Mouse (Mus musculus) midbrain, embryonic 11.5 days (tissue): Measurements from ENCODE around the gene Grm1. TPM values are rescaled to one million over a fixed set of nuclear protein-coding genes. Genes with fewer than 3 reads are reported as not detected.

Source experiments
- ATAC-seq: fragments of 200-750 bp; cut with Nextera tagmentation; 2 replicates; pipeline ENCODE4 v1.8.0; 2017; ENCODE audit warnings: moderate TSS enrichment, moderate library complexity; ENCODE audit not compliant: low FRiP score
- DNase-seq: peaks from one replicate; pipeline ENCODE4 v3.0.0; 2015; ENCODE audit warnings: low spot score; ENCODE audit errors: missing footprints
- H3K27ac ChIP-seq: fragments of 300-500 bp; sonication (generic); 2 replicates; pipeline ENCODE4 v1.5.1; 2014; ENCODE audit warnings: low read depth, low read length
- H3K27me3 ChIP-seq: fragments of 300-500 bp; sonication (generic); 2 replicates; pipeline ENCODE4 v1.6.1; 2014; ENCODE audit warnings: mild to moderate bottlenecking, low read length, moderate library complexity, mixed read lengths; ENCODE audit not compliant: control insufficient read depth, insufficient read depth
- H3K36me3 ChIP-seq: fragments of 300-500 bp; sonication (generic); 2 replicates; pipeline ENCODE4 v1.6.1; 2014; ENCODE audit warnings: mild to moderate bottlenecking, low read length, moderate library complexity, mixed read lengths; ENCODE audit not compliant: control insufficient read depth, insufficient read depth
- H3K4me1 ChIP-seq: fragments of 300-500 bp; sonication (generic); 2 replicates; pipeline ENCODE4 v1.6.1; 2014; ENCODE audit warnings: low read length; ENCODE audit not compliant: control insufficient read depth, insufficient read depth
- H3K4me2 ChIP-seq: fragments of 300-500 bp; sonication (generic); 2 replicates; pipeline ENCODE4 v1.6.1; 2014; ENCODE audit warnings: mild to moderate bottlenecking, moderate library complexity
- H3K4me3 ChIP-seq: fragments of 300-500 bp; sonication (generic); 2 replicates; pipeline ENCODE4 v1.5.1; 2014; ENCODE audit warnings: low read depth, low read length
- H3K9ac ChIP-seq: fragments of 300-500 bp; sonication (generic); 2 replicates; pipeline ENCODE4 v1.6.1; 2014; ENCODE audit warnings: low read length
- H3K9me3 ChIP-seq: fragments of 300-500 bp; sonication (generic); 2 replicates; pipeline ENCODE4 v1.6.1; 2016; ENCODE audit warnings: low read length; ENCODE audit not compliant: control insufficient read depth
- WGBS: fragments of 180-500 bp; shearing (Covaris S2); extraction: QIAGEN DNeasy Blood & Tissue Kit; methylation state at CpG from one replicate; pipeline ENCODE4 v1.1.7; 2014; 5-methylcytosine and 5-hydroxymethylcytosine counted together
- polyA plus RNA-seq: library from polyadenylated mRNA; unstranded; fragments of >200 nt; fragmentation: Nextera tagmentation; extraction: Ambion mirVana; gene quantifications from 2 replicates; pipeline ENCODE4 v1.2.1, GENCODE M21; 2014

The Grm1 gene
- polyA plus RNA-seq, 1 experiment from 2014 or later = 0.36 TPM

- Histone ChIP-seq H3K36me3 (no peaks in the 10 kb centered on the region), H3K27me3 (no peaks in the 10 kb centered on the region), H3K4me2 (no peak overlapping the region), H3K4me1 (no peaks in the 10 kb centered on the region), H3K9me3 (no peaks in the 10 kb centered on the region), H3K27ac (no peak overlapping the region), H3K9ac (no peak overlapping the region), H3K4me3 (no peak overlapping the region)
- 79% methylated on average over 3 of the region's 3 CpGs for WGBS
- DNase-seq = no peak
- no peak for ATAC-seq
Observed at GRCm38 (mm10) chr10:10935806-10936205, 146.3 kb downstream of the Grm1 start.

GRCm38 (mm10) chr10:10929672-10930071 is 152.5 kb downstream of the Grm1 start:
- peak overlapping the region; percentile 25; the same call in 1 of the 2 replicates for H3K27ac ChIP-seq
- H3K4me2 ChIP-seq = no peak overlapping the region
- ATAC-seq = peak; percentile 80
- no peak overlapping the region for H3K9ac ChIP-seq
- DNase-seq = peak; percentile 89
- peaks cover 5% of the 10 kb centered on the region; the same call in 1 of the 2 replicates for H3K4me1 ChIP-seq
- no peak overlapping the region for H3K4me3 ChIP-seq
- H3K9me3 ChIP-seq = no peaks in the 10 kb centered on the region
- H3K27me3 ChIP-seq = no peaks in the 10 kb centered on the region
- WGBS = 28% methylated on average over 2 of the region's 2 CpGs
- H3K36me3 ChIP-seq = no peaks in the 10 kb centered on the region

- ATAC-seq (peak; percentile 51), DNase-seq (peak; percentile 89)
- H3K9me3 ChIP-seq = no peaks in the 10 kb centered on the region
- WGBS = 32% methylated on average over 5 of the region's 5 CpGs
- no peaks in the 10 kb centered on the region for H3K36me3 ChIP-seq
- no peak overlapping the region for H3K4me3 ChIP-seq
- H3K9ac ChIP-seq = no peak overlapping the region
- no peak overlapping the region for H3K27ac ChIP-seq
- H3K27me3 ChIP-seq = no peaks in the 10 kb centered on the region
- peaks cover 5% of the 10 kb centered on the region; the same call in 1 of the 2 replicates for H3K4me1 ChIP-seq
- H3K4me2 ChIP-seq = no peak overlapping the region
Observed at GRCm38 (mm10) chr10:10928798-10929366, 153.3 kb downstream of the Grm1 start.

GRCm38 (mm10) chr10:10917857-10918399 is 164.2 kb downstream of the Grm1 start:
- H3K4me3 ChIP-seq = no peak overlapping the region

GRCm38 (mm10) chr10:10913621-10914020 is 168.5 kb downstream of the Grm1 start:
- ATAC-seq = no peak
- no peaks in the 10 kb centered on the region for H3K27me3 ChIP-seq
- H3K9ac ChIP-seq = no peak overlapping the region
- H3K4me2 ChIP-seq = no peak overlapping the region
- H3K9me3 ChIP-seq = no peaks in the 10 kb centered on the region
- no peak overlapping the region for H3K4me3 ChIP-seq
- no peaks in the 10 kb centered on the region for H3K36me3 ChIP-seq
- H3K4me1 ChIP-seq = no peaks in the 10 kb centered on the region
- no peak overlapping the region for H3K27ac ChIP-seq
- WGBS = 89% methylated on average over 4 of the region's 4 CpGs
- DNase-seq = no peak

More at GRCm38 (mm10) chr10:10917857-10918399, 164.2 kb downstream of the Grm1 start:
- WGBS = 85% methylated on average over 7 of the region's 7 CpGs
- Histone ChIP-seq H3K9me3 (no peaks in the 10 kb centered on the region), H3K36me3 (no peaks in the 10 kb centered on the region), H3K27me3 (no peaks in the 10 kb centered on the region; the same call in 1 of the 2 replicates), H3K4me2 (no peak overlapping the region), H3K4me1 (no peaks in the 10 kb centered on the region), H3K9ac (no peak overlapping the region), H3K27ac (no peak overlapping the region)
- no peak for DNase-seq
- ATAC-seq = no peak

- DNase-seq (no peak), ATAC-seq (no peak)
- H3K36me3 ChIP-seq = no peaks in the 10 kb centered on the region
- H3K4me2 ChIP-seq = no peak overlapping the region
- no peak overlapping the region for H3K27ac ChIP-seq
- no peak overlapping the region for H3K9ac ChIP-seq
- H3K27me3 ChIP-seq = no peaks in the 10 kb centered on the region
- no peaks in the 10 kb centered on the region for H3K4me1 ChIP-seq
- H3K9me3 ChIP-seq = no peaks in the 10 kb centered on the region
- H3K4me3 ChIP-seq = no peak overlapping the region
- 79% methylated on average over 1 of the region's 1 CpGs for WGBS
Observed at GRCm38 (mm10) chr10:10890221-10890620, 191.9 kb downstream of the Grm1 start.

GRCm38 (mm10) chr10:10888521-10888920 is 193.6 kb downstream of the Grm1 start:
- 72% methylated on average over 9 of the region's 9 CpGs for WGBS
- DNase-seq = no peak
- Histone ChIP-seq H3K27ac (no peak overlapping the region), H3K4me2 (no peak overlapping the region), H3K4me3 (no peak overlapping the region), H3K4me1 (no peaks in the 10 kb centered on the region), H3K27me3 (no peaks in the 10 kb centered on the region), H3K9me3 (no peaks in the 10 kb centered on the region), H3K9ac (no peak overlapping the region), H3K36me3 (no peaks in the 10 kb centered on the region)
- no peak for ATAC-seq

- H3K9me3 ChIP-seq = no peaks in the 10 kb centered on the region
- no peaks in the 10 kb centered on the region for H3K27me3 ChIP-seq
- H3K36me3 ChIP-seq = no peaks in the 10 kb centered on the region
- H3K4me3 ChIP-seq = no peak overlapping the region
- no peak for DNase-seq
- H3K27ac ChIP-seq = no peak overlapping the region
- no peak for ATAC-seq
- 9% methylated on average over 2 of the region's 2 CpGs for WGBS
- H3K4me2 ChIP-seq = no peak overlapping the region
- H3K4me1 ChIP-seq = no peaks in the 10 kb centered on the region
- no peak overlapping the region for H3K9ac ChIP-seq
Observed at GRCm38 (mm10) chr10:10884992-10885391, 197.2 kb downstream of the Grm1 start.

- ATAC-seq (no peak), DNase-seq (no peak)
- 43% methylated on average over 3 of the region's 3 CpGs for WGBS
- no peaks in the 10 kb centered on the region for H3K9me3 ChIP-seq
- no peaks in the 10 kb centered on the region for H3K4me1 ChIP-seq
- H3K36me3 ChIP-seq = no peaks in the 10 kb centered on the region
- H3K27ac ChIP-seq = no peak overlapping the region
- H3K9ac ChIP-seq = no peak overlapping the region
- H3K27me3 ChIP-seq = no peaks in the 10 kb centered on the region
- H3K4me3 ChIP-seq = no peak overlapping the region
- H3K4me2 ChIP-seq = no peak overlapping the region
Observed at GRCm38 (mm10) chr10:10872142-10872541, 210.0 kb downstream of the Grm1 start.
